Mouse (Mus musculus) CH12.LX (cell line): ENCODE data around the gene Rbfox1.

Source experiments
- CTCF ChIP-seq, 2 experiments: IDR thresholded peaks in 1 of 2; conservative IDR thresholded peaks in 1 of 2; 2 replicates each; pipeline ENCODE4 v1.5.1; 2011 to 2012; ENCODE audit warnings: low read depth in 2 of 2, low read length in 2 of 2, improper control_type of control experiment in 1 of 2, inconsistent platforms in 1 of 2, mild to moderate bottlenecking in 1 of 2, moderate library complexity in 1 of 2
- ETS1 ChIP-seq: conservative IDR thresholded peaks from 2 replicates; pipeline ENCODE4 v1.6.1; 2012; ENCODE audit warnings: low read depth, mild to moderate bottlenecking, inconsistent platforms, low read length, improper control_type of control experiment, moderate library complexity
- MYC ChIP-seq: IDR thresholded peaks from 2 replicates; pipeline ENCODE4 v1.6.1; 2011; ENCODE audit warnings: low read depth, mild to moderate bottlenecking, improper control_type of control experiment, low read length
- POLR2A ChIP-seq: IDR thresholded peaks from 2 replicates; pipeline ENCODE4 v1.6.1; 2011; ENCODE audit warnings: low read depth, mild to moderate bottlenecking, improper control_type of control experiment, low read length
- POLR2AphosphoS2 ChIP-seq: IDR thresholded peaks from 2 replicates; pipeline ENCODE4 v1.6.1; 2011; ENCODE audit warnings: low read depth, low read length, improper control_type of control experiment
- USF1 ChIP-seq: IDR thresholded peaks from 2 replicates; pipeline ENCODE4 v1.6.1; 2014; ENCODE audit warnings: low read depth, mild to moderate bottlenecking, inconsistent platforms, low read length, improper control_type of control experiment

- no peak for TF ChIP-seq USF1
- no peak for TF ChIP-seq CTCF (conservative IDR thresholded peaks at IDR 0.05 in 1 of 2, IDR thresholded peaks at IDR 0.05 in 1 of 2; ENCODE audit: low read depth in 2 of 2, low read length in 2 of 2)
- no peak for TF ChIP-seq POLR2A
- no peak for TF ChIP-seq MYC
- TF ChIP-seq POLR2AphosphoS2, result no peak
- TF ChIP-seq ETS1, result no peak
These were observed 922.7 kb downstream of the Rbfox1 start for GRCm38 (mm10) chr16:6807835-6808234.
